Mouse (Mus musculus) cerebellum, adult 9-10 months (tissue): ENCODE data around the gene Slc22a20.

ENCODE experiments used
- DNase-seq: peaks from one replicate; pipeline ENCODE4 v3.0.0; 2022

Slc22a20 gene

GRCm38 (mm10) chr19:5950218-5950617 is 35.7 kb downstream of the Slc22a20 start:
- DNase-seq, result no peak

- DNase-seq, result no peak
These were observed 40.1 kb downstream of the Slc22a20 start for GRCm38 (mm10) chr19:5945891-5946290.

GRCm38 (mm10) chr19:5945027-5945426 is 40.9 kb downstream of the Slc22a20 start:
- no peak for DNase-seq

GRCm38 (mm10) chr19:5944145-5944544 is 41.8 kb downstream of the Slc22a20 start:
- DNase-seq, result no peak

- DNase-seq, result no peak
These were observed 42.5 kb downstream of the Slc22a20 start for GRCm38 (mm10) chr19:5943404-5943803.

GRCm38 (mm10) chr19:5942581-5942980 is 43.4 kb downstream of the Slc22a20 start:
- no peak for DNase-seq

GRCm38 (mm10) chr19:5940656-5941055 is 45.3 kb downstream of the Slc22a20 start:
- DNase-seq, result no peak

GRCm38 (mm10) chr19:5940173-5940572 is 45.8 kb downstream of the Slc22a20 start:
- peak; percentile 93 for DNase-seq

GRCm38 (mm10) chr19:5939715-5940114 is 46.2 kb downstream of the Slc22a20 start:
- DNase-seq, result peak; percentile 54

- no peak for DNase-seq
These were observed 47.4 kb downstream of the Slc22a20 start for GRCm38 (mm10) chr19:5938516-5938915.

GRCm38 (mm10) chr19:5937836-5938406 is 48.0 kb downstream of the Slc22a20 start:
- DNase-seq, result no peak

- DNase-seq, result no peak
These were observed 48.7 kb downstream of the Slc22a20 start for GRCm38 (mm10) chr19:5937095-5937835.

- DNase-seq, result no peak
These were observed 50.3 kb downstream of the Slc22a20 start for GRCm38 (mm10) chr19:5935691-5936090.

- no peak for DNase-seq
These were observed 50.7 kb downstream of the Slc22a20 start for GRCm38 (mm10) chr19:5935266-5935665.

GRCm38 (mm10) chr19:5929634-5930596 is 56.0 kb downstream of the Slc22a20 start:
- no peak for DNase-seq

GRCm38 (mm10) chr19:5928546-5928945 is 57.4 kb downstream of the Slc22a20 start:
- no peak for DNase-seq

- DNase-seq, result no peak
These were observed 57.8 kb downstream of the Slc22a20 start for GRCm38 (mm10) chr19:5928104-5928503.

- DNase-seq, result no peak
These were observed 58.4 kb downstream of the Slc22a20 start for GRCm38 (mm10) chr19:5927532-5927931.

- DNase-seq, result no peak
These were observed 58.9 kb downstream of the Slc22a20 start for GRCm38 (mm10) chr19:5927026-5927425.

GRCm38 (mm10) chr19:5925311-5925855 is 60.6 kb downstream of the Slc22a20 start:
- no peak for DNase-seq

GRCm38 (mm10) chr19:5924713-5925093 is 61.2 kb downstream of the Slc22a20 start, which contains the start of gene Cdc42ep2:
Gene Cdc42ep2 (minus strand): TSS chr19:5924816.
- peak; percentile 95 for DNase-seq

GRCm38 (mm10) chr19:5923990-5924712 is 61.8 kb downstream of the Slc22a20 start:
- DNase-seq, result peak; percentile 90
